Mouse (Mus musculus): ENCODE results near the gene Rcc1.

- TF ChIP-seq EP300 (IDR thresholded peaks at IDR 0.05; ENCODE audit: low read depth), result no peak
- no peak for TF ChIP-seq CTCF (IDR thresholded peaks at IDR 0.05; ENCODE audit: low read depth)
These were observed 6.7 kb downstream of the Rcc1 start for GRCm38 (mm10) chr4:132346661-132347060.

Data from heart, postnatal 0 days (tissue).